Mouse (Mus musculus): ENCODE results near the gene Reep1.

Gene Reep1

DNA sequence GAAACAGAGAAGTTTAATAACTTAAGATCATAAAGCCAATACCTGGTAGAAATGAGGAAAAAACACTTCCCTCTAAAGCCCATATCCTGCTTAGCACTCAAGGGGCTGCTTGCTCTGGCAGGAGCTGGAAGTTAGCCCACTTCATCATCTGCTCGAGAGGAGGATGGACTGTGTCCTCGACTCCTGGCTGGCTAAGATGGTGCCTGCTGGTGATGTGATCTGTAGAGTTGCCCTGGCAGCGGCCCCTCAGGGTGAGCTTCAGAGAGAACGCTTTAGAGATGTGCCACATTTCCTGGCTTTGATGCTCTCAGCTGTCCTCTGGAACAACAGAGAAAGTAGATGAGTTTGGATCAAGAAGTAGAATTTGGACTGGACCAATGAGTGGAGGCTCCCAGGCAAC, 31.2 kb downstream of the Reep1 start:
- DNase-seq (ENCODE audit: low spot score) = no peak

DNA sequence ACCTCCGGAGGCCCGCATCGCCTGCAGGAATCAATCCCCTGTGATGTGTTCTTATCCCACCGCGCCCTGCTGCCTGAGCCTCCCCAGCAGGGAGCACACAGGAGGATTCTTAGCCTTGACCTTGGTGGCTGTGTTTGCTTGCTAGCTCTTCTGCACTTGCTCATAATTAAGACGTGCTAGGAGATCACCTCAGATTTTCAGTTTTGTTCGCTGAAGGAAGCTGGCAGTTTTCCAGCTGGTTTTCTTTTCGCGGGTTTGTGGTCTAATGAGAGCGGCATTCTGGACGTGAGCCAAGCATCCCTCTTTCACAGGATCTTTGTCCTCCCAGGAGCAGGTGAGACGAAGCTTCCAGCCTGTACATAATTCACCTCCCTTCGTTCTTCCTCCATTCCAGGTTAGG, 33.6 kb downstream of the Reep1 start:
- DNase-seq (ENCODE audit: low spot score) = no peak

- no peak for DNase-seq (ENCODE audit: low spot score)
Measured at GRCm38 (mm10) chr6:71741998-71742636, 34.8 kb downstream of the Reep1 start.

DNA sequence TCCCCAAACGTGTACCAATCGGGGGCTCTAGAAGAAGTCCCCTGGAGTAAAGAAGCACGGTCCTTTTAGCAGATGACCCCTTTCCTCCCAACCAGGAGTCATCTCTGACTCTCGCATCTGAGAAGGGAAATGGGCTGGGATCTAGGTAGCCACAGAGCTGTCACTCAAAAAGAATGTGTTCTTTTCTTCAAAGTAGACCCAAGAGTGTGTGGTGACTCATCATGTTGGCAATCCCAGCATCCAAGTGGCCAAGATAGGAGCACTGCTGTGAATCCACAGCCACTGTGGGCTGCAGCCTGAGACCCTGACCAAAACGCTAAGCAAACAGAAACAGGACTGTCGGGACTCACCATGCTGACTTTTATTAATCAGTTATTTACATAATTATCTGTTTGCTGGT, 37.6 kb downstream of the Reep1 start:
- no peak for DNase-seq (ENCODE audit: low spot score)

DNA sequence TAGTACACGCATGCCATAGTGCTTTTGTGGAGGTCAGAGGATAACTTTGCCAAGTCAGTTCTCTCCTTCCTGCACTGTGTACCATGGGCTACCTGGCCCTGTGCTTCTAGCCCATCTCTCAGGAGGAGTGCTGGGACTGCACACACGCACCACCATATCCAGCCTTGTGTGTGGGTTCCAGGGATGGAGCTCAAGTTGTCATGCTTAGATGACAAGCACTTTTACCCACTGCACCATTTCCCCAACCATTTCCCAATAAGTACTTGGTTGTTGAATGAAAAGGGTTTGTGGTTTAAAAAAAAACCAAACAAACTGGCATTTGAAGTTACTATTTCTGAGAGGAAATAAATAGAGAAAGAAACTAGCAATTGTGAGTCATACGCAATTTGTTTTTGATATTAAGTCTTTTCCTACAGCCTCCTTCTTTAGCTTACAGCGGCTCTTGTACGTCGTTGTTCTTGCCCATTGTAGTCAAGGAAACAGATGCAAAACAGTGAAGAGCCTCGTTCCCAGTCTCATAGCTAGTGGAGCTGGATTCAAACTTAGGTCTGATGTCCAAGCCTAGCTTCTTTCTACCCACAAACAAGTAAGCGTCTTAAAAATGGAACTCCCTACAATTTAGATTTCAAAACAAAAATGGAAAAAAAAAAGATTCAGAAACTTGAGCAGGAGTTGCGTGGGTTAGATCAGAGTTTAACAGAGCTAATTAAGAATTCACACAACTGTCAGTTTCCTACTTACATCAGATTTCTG, 38.3 kb downstream of the Reep1 start:
- DNase-seq (ENCODE audit: low spot score) = no peak

GRCm38 (mm10) chr6:71746246-71746645, 38.9 kb downstream of the Reep1 start:
- DNase-seq (ENCODE audit: low spot score) = no peak

GRCm38 (mm10) chr6:71746846-71747245, 39.5 kb downstream of the Reep1 start:
- DNase-seq (ENCODE audit: low spot score) = no peak

DNA sequence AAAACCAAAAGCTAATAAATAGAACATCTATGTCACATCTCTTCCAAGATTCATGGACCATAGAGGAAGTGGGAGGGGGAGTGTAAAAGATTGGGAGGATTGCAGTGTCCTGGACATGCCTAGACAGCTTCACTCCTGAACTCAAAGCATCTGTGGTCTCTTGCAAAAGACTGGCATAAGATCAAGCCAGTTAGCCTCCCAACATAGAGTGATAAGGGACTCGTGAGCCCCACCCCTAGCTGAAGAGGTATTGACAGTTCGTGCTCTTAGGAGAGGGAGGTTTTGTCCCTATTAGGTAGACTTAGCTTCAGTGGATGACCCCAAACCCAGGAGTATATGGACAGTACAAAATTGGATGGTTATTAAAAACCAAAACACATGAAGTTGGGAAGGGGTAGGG, 44.2 kb downstream of the Reep1 start:
- DNase-seq (ENCODE audit: low spot score) = no peak

DNA sequence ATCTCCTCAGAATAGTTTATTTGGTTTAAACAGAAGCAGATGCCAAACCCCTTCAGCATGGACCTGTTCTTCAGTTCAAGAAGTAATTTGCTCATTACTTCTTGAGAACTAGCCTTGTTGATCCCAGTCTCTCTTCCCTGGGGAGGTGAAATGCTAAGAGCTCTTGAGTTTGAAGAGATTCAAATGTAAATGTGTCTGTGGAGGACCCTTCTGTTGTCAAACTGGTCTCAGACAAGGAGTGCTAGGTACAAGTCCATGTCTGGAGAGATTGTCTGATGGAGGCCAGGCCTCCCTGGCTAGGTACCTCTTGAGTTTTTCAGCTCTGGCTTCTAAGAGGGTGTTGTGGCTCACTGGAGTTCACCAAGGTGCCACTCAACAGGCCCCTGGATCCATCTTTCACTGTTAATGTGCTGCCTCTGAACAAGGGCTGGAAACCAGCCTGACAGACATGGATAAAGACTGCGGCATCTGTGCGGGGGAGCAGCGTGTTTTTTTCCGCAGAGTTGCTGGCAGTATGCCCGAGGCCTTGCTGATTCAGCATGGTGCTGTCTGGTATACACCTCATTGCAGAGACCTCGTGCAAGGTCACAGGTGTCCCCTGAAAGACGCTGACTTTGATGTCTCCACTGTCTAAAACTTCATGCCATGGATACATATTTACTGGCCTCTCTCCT, 45.6 kb downstream of the Reep1 start:
- peak; percentile 59 for DNase-seq (ENCODE audit: low spot score)

GRCm38 (mm10) chr6:71757039-71757894, 49.9 kb downstream of the Reep1 start:
- peak; percentile 14 for DNase-seq (ENCODE audit: low spot score)

DNA sequence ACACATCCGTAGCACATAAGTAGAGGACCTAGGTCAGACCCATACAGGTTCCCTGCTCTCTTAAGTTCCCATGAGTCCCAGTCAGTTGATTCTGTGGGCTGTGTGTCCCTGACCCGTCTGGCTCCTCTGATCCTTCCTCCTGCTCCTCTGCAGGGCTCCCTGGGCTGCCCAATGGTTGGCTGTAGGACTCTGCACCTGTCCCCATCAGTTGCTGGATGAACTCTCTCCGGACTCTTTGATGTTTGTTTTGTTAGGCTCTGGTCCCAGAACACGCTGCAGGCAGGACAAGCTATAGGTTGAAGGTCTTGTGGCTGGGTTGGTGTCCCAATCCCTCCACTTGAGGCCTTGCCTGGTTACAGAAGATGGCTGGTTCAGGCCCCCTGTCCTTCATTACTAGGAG, 51.4 kb downstream of the Reep1 start:
- DNase-seq (ENCODE audit: low spot score) = no peak

- DNase-seq (ENCODE audit: low spot score) = no peak
Measured at GRCm38 (mm10) chr6:71760073-71760472, 52.7 kb downstream of the Reep1 start.

- DNase-seq (ENCODE audit: low spot score) = no peak
Measured at GRCm38 (mm10) chr6:71767761-71768160, 60.4 kb downstream of the Reep1 start.

DNA sequence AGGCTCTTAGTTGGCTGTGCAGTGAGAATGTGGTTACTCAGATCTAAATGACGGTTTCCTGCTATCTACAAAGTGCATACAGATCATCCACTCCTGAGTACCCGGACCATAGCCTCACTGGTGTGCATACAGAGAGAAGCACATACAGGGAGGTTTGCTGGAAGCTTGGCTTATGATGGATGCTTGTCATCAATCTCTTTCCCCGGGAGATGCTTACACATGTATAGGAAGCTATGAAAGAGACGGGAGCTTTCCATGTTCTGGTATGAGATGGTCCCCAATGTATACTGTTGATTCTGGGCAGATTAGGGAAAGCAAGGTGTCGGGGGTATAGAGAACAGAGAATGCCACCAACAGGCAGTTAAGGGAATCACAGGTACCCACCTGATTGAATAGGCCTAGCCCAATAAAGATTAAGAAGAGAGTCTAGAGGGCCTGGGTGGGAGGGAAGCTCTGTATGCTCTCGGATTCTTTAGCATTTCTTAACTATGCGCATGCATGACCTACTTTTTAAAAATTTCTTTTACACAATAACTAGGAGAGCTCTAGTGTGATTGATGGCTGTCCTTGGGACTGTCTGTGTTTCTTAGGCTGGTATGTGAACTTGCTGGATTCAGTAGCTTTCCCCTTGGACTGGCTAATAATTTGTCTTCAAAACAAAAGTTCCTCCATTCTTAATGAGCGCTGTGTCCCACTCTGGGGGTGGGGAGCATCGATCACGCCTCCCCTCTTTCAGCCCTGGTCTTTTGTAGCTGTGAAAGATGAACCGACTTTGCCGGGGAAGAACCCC, 62.7 kb downstream of the Reep1 start:
- no peak for DNase-seq (ENCODE audit: low spot score)

- no peak for DNase-seq (ENCODE audit: low spot score)
Measured at GRCm38 (mm10) chr6:71770856-71771255, 63.5 kb downstream of the Reep1 start.

DNA sequence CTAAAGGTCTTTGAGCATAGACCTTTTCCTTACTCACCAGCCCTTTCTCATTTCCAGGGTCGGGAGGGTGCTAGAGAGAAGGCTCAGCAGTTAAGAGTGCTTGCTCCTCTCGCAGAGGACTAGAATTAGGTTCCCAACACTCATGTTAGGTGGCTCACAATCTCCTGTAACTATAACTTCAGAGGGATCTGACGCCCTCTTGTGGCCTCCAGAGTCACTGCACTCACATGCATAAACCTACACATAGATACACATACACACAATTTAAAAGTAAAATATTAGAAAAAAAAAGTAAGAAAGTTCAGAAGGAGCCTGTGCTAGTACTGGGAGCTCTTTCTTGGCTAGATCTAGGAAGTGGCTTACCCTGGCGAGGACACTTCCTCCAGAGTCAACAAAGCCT, 63.9 kb downstream of the Reep1 start:
- no peak for DNase-seq (ENCODE audit: low spot score)

DNA sequence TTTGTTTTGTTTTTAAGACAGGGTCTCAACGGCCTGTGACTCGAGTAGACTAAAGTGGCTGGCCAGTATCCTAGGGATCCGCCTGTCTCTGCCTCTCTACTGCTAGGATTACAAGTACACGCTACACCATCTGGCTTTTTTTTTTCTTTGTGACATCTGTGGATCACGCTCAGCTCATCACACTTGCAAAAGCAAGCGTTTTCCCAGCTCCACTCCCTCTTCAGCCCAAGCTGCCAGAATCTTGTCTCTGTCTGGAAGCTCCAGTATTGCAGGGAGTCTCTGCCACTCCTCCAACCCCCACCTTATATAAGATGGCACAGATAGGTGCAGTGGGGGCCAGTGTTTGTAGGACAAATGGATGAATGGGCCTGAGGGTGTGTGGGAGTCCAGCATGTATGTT, 64.8 kb downstream of the Reep1 start:
- no peak for DNase-seq (ENCODE audit: low spot score)

- DNase-seq (ENCODE audit: low spot score) = peak; percentile 13
Measured at GRCm38 (mm10) chr6:71772636-71773208, 65.4 kb downstream of the Reep1 start.

DNA sequence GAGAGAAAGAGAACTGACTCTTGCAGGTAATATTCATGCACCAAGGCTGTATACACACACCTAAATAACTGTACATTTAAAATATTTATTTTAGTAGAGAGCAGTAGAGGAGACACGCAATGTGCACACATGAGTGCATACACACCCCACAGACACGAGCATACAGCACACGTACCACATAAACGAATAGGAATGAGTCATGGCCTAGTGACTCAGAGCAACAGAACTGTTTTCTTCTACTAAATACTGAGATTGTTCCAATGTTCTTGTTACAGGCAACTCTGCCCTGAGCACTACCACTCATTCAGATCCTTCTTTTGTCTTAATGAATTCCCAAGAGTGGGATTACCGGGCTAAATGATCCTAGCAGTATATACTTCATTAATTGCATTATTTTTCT, 70.7 kb downstream of the Reep1 start:
- no peak for DNase-seq (ENCODE audit: low spot score)

- no peak for DNase-seq (ENCODE audit: low spot score)
Measured at GRCm38 (mm10) chr6:71779831-71780230, 72.5 kb downstream of the Reep1 start.

DNA sequence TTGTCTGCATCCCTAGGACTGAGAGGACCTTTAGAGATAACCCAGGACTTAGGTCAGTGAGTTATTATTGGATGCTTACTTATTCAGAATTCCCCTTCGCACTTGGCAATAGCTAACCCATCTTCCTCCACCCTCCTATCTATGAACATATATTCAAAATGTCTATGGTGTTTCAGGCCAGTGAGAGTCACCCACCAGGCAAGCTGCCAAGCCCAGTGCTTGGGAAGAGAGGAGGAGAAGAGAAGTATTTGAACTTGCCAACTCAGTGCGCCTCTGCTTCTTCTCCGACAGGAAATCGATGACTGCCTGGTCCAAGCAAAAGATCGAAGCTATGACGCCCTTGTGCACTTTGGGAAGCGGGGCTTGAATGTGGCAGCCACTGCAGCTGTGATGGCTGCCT, 73.1 kb downstream of the Reep1 start:
- no peak for DNase-seq (ENCODE audit: low spot score)
